ENCODE assay signal across 11 mouse cellular contexts in the genomic region with DNA sequence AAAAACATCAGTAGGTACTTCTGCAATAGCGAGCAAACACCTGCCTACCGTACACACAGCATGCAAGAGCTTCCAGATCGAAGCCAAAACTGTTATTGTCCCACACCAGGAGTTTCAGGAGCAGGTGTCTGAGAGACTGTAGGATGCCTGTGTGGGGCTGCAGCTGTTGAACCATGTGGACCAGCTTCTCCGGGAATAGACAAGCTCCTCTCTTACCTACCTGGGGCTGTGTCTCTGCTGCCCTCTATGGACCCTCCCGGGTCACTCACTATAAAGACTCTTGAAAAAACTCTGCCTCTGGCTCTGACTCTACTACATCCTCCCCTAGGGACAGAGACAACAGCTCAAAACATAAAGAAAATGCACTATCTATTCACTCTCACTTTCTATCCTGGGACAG.
A peak's percentile ranks its signal among the peaks of the same experiment; 100 is the strongest.
DNase-seq lines count a peak whose midpoint lies in the region; ATAC-seq lines count a peak whose summit lies in the region.
"Had no signal": no experiment of that assay in that cellular context is flagged by ENCODE, and none has a peak within 500 bp of the region (broad histone marks: within the 10 kb centered on the region; RNA-seq: fewer than 3 reads in every experiment).

No protein-coding gene starts in this region.

- 40% methylated on average over 5 of the region's 5 CpGs for WGBS in neural tube, embryonic 15.5 days
- 46% methylated on average over 5 of the region's 5 CpGs for WGBS in forebrain, embryonic 15.5 days

- no peaks in the 10 kb centered on the region for H3K9me3 ChIP-seq in neural tube, embryonic 15.5 days (replicated peaks)
- no peaks in the 10 kb centered on the region for H3K9me3 ChIP-seq in forebrain, embryonic 15.5 days

- H3K27me3 ChIP-seq in neural tube, embryonic 15.5 days (replicated peaks) = no peaks in the 10 kb centered on the region
- H3K27me3 ChIP-seq in forebrain, embryonic 15.5 days = no peaks in the 10 kb centered on the region

- no peak for DNase-seq in frontal cortex, postnatal 36 days (ENCODE audit: low spot score in 2 of 2)
- DNase-seq in neural tube, embryonic 10.5 days (ENCODE audit: extremely low spot score, low spot score) = peak; percentile 19
- peak; percentile 14 for DNase-seq in retina, postnatal 7 days (ENCODE audit: low read depth, low spot score)
- no peak for DNase-seq in spleen, postnatal 10 days (ENCODE audit: low spot score in 2 of 2)
- DNase-seq: heart, postnatal 14 days had no signal

- H3K9ac ChIP-seq in neural tube, embryonic 15.5 days (replicated peaks) = no peak overlapping the region
- H3K9ac ChIP-seq in forebrain, embryonic 15.5 days (replicated peaks) = no peak overlapping the region
- H3K9ac ChIP-seq: liver, embryonic 14.5 days had no signal

- H3K36me3 ChIP-seq in neural tube, embryonic 15.5 days = no peaks in the 10 kb centered on the region
- H3K36me3 ChIP-seq in forebrain, embryonic 15.5 days = no peaks in the 10 kb centered on the region

- H3K4me1 ChIP-seq in neural tube, embryonic 15.5 days = peaks cover 3% of the 10 kb centered on the region; the same call in 1 of the 2 replicates
- peaks cover 26% of the 10 kb centered on the region for H3K4me1 ChIP-seq in forebrain, embryonic 15.5 days

- ATAC-seq in frontal cortex, adult (ENCODE audit: low TSS enrichment) = peak; percentile 59; the same call in 1 of the 2 replicates
- no peak for ATAC-seq in neural tube, embryonic 15.5 days (ENCODE audit: low FRiP score)
- peak; percentile 56; the same call in 1 of the 2 replicates for ATAC-seq in forebrain, embryonic 15.5 days (replicated peaks)
- no peak for ATAC-seq in monocyte, adult 5-6 weeks (replicated peaks; ENCODE audit: insufficient number of reproducible peaks, low FRiP score, low TSS enrichment, poor library complexity, severe bottlenecking)
- ATAC-seq: activated CD4-positive, CD25-positive, alpha-beta regulatory T cell, adult 4 months had no signal

- H3K27ac ChIP-seq in neural tube, embryonic 15.5 days (replicated peaks) = no peak overlapping the region
- no peak overlapping the region for H3K27ac ChIP-seq in forebrain, embryonic 15.5 days (replicated peaks)
- H3K27ac ChIP-seq: liver, embryonic 14.5 days had no signal

- no peak overlapping the region for H3K4me2 ChIP-seq in neural tube, embryonic 15.5 days
- no peak overlapping the region for H3K4me2 ChIP-seq in forebrain, embryonic 15.5 days (replicated peaks)

- H3K4me3 ChIP-seq in neural tube, embryonic 15.5 days (replicated peaks) = no peak overlapping the region
- H3K4me3 ChIP-seq in forebrain, embryonic 15.5 days = no peak overlapping the region

Comparison
In these comparisons a context has a peak if more than half of its experiments do, and no peak if none do; other contexts are left out.
1. ATAC-seq: peak in frontal cortex, adult (single experiment) and forebrain, embryonic 15.5 days (single experiment); none in neural tube, embryonic 15.5 days (single experiment) and monocyte, adult 5-6 weeks (single experiment).
2. DNase-seq: peak in neural tube, embryonic 10.5 days (single experiment) and retina, postnatal 7 days (single experiment); none in frontal cortex, postnatal 36 days (0 of 2) and spleen, postnatal 10 days (0 of 2).